Mouse (Mus musculus) CH12.LX (cell line): ENCODE data around the gene Tulp1.
A peak's percentile ranks its signal among the peaks of the same experiment; 100 is the strongest.

Experiments
- CTCF ChIP-seq, 2 experiments: IDR thresholded peaks in 1 of 2; conservative IDR thresholded peaks in 1 of 2; 2 replicates each; pipeline ENCODE4 v1.5.1; 2011 to 2012; ENCODE audit warnings: low read depth in 2 of 2, low read length in 2 of 2, improper control_type of control experiment in 1 of 2, inconsistent platforms in 1 of 2, mild to moderate bottlenecking in 1 of 2, moderate library complexity in 1 of 2
- EP300 ChIP-seq: IDR thresholded peaks from 2 replicates; pipeline ENCODE4 v1.6.1; 2011; ENCODE audit warnings: low read length, improper control_type of control experiment
- MAFK ChIP-seq: IDR thresholded peaks from 2 replicates; pipeline ENCODE4 v1.6.1; 2011; ENCODE audit warnings: low read length, improper control_type of control experiment; ENCODE audit not compliant: insufficient replicate concordance
- MEF2A ChIP-seq: IDR thresholded peaks from 2 replicates; pipeline ENCODE4 v1.6.1; 2014; ENCODE audit warnings: low read depth, mild to moderate bottlenecking, inconsistent platforms, low read length, improper control_type of control experiment, borderline replicate concordance
- MXI1 ChIP-seq: IDR thresholded peaks from 2 replicates; pipeline ENCODE4 v1.6.1; 2011; ENCODE audit warnings: mild to moderate bottlenecking, low read depth, low read length, improper control_type of control experiment
- POLR2A ChIP-seq: IDR thresholded peaks from 2 replicates; pipeline ENCODE4 v1.6.1; 2011; ENCODE audit warnings: low read depth, mild to moderate bottlenecking, improper control_type of control experiment, low read length
- SIN3A ChIP-seq: IDR thresholded peaks from 2 replicates; pipeline ENCODE4 v1.6.1; 2012; ENCODE audit warnings: low read length, improper control_type of control experiment, inconsistent platforms
- USF1 ChIP-seq: IDR thresholded peaks from 2 replicates; pipeline ENCODE4 v1.6.1; 2014; ENCODE audit warnings: low read depth, mild to moderate bottlenecking, inconsistent platforms, low read length, improper control_type of control experiment
- ZNF384 ChIP-seq: IDR thresholded peaks from 2 replicates; pipeline ENCODE4 v1.6.1; 2012; ENCODE audit warnings: low read depth, low read length, improper control_type of control experiment, inconsistent platforms

GRCm38 (mm10) chr17:28331241-28332112, 33.5 kb downstream of the Tulp1 start:
- TF ChIP-seq CTCF (conservative IDR thresholded peaks at IDR 0.05 in 1 of 2, IDR thresholded peaks at IDR 0.05 in 1 of 2; ENCODE audit: low read depth in 2 of 2, low read length in 2 of 2): no peak
- TF ChIP-seq SIN3A: no peak
- TF ChIP-seq POLR2A: peak; percentile 58; the same call in 1 of the 2 replicates
- no peak for TF ChIP-seq MEF2A
- no peak for TF ChIP-seq USF1
- TF ChIP-seq MXI1: no peak
- TF ChIP-seq ZNF384: no peak
- TF ChIP-seq EP300: no peak
- no peak for TF ChIP-seq MAFK
